Mouse (Mus musculus) naive thymus-derived CD4-positive, alpha-beta T cell, adult 5 months (primary cell): ENCODE data around the gene Fas. TPM values are rescaled to one million over a fixed set of nuclear protein-coding genes. Genes with fewer than 3 reads are reported as not detected.

Experiments
- polyA plus RNA-seq: library from polyadenylated mRNA; unstranded; fragments of 100-300 nt; shearing (Covaris generic); gene quantifications from one replicate; pipeline ENCODE4 v1.2.1, GENCODE M21; 2017

Fas gene
- 38.0 TPM for polyA plus RNA-seq

GRCm38 (mm10) chr19:34289948-34290789, at the start of gene Fas:
Gene Fas (plus strand): TSS chr19:34290666.

DNA sequence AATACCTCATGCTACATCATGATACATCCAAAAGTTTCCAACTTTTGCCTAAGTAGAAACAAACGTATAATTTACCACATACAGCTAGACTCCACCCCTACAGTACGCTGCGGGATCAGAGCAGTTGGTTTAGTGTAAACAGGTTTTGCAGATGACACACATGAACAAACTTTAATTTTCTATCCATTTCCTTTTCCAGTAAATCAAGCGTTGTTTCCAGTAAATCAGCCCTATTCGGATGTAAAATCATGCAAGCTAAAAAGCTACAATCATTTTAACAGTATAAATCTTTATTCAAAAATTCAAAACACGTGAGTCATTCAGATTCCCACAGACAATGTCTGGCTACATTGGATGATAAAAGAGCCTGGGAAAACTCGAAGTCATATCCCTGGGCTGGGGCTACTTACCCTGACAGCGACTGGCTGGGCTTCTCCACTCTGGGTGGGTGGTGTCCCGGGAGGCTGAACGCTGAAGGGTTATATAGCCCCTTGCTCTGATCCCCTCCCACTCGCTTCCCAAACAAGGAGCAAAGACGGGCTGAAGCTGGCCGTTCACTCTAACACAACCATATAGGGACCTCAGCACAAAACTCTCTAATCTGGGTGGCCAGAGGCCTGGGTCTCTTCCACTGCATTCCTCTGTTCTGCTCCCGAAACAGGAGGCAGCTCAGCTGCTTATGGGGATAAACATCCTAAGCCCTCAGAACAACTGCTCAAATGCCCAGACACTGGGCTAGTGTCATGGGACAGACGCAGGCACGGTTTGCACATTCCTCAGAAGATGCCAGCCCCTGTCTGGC, 35.4 kb upstream of the Fas start, which contains the start of gene Acta2:
TSS of gene Acta2 (minus strand) at position 711 of the 802 bp plus-strand sequence.

Other genes starting within 250 kb of the Fas start
- not detected for gene Lipn, start 223.3 kb upstream of the Fas start, polyA plus RNA-seq
- gene Lipm, start 189.7 kb upstream of the Fas start, polyA plus RNA-seq = not detected
- not detected for gene Ankrd22, start 124.6 kb upstream of the Fas start, polyA plus RNA-seq
- gene Stambpl1, start 98.4 kb upstream of the Fas start, polyA plus RNA-seq = 91.4 TPM
- not detected for gene Acta2, start 35.1 kb upstream of the Fas start, polyA plus RNA-seq
- gene Ch25h, start 184.5 kb downstream of the Fas start, polyA plus RNA-seq = not detected
- gene Lipa, start 236.8 kb downstream of the Fas start, polyA plus RNA-seq = 85.8 TPM